Mouse (Mus musculus) hindbrain, embryonic 15.5 days (tissue): ENCODE results near the gene Jdp2. TPM values are rescaled to one million over a fixed set of nuclear protein-coding genes. Genes with fewer than 3 reads are reported as not detected.
"Not testable (repeated sequence)": the region's sequence is repeated elsewhere in the genome, so short reads cannot be mapped to it uniquely, and the experiment has no call there.

ENCODE experiments used
- ATAC-seq: fragments of 200-750 bp; cut with Nextera tagmentation; 2 replicates; pipeline ENCODE4 v1.8.0; 2017; ENCODE audit warnings: low read depth, moderate number of reproducible peaks, moderate TSS enrichment; ENCODE audit not compliant: low FRiP score
- H3K27ac ChIP-seq: fragments of 300-500 bp; sonication (generic); replicated peaks from 2 replicates; pipeline ENCODE4 v1.5.1; 2015; ENCODE audit warnings: mild to moderate bottlenecking, inconsistent platforms
- H3K27me3 ChIP-seq: fragments of 300-500 bp; sonication (generic); 2 replicates; pipeline ENCODE4 v1.6.1; 2015; ENCODE audit warnings: control low read depth, inconsistent platforms
- H3K36me3 ChIP-seq: fragments of 300-500 bp; sonication (generic); 2 replicates; pipeline ENCODE4 v1.6.1; 2015; ENCODE audit warnings: control low read depth, inconsistent platforms
- H3K4me1 ChIP-seq: fragments of 300-500 bp; sonication (generic); replicated peaks from 2 replicates; pipeline ENCODE4 v1.6.1; 2015; ENCODE audit warnings: control low read depth, inconsistent platforms
- H3K4me2 ChIP-seq: fragments of 300-500 bp; sonication (generic); 2 replicates; pipeline ENCODE4 v1.6.1; 2015; ENCODE audit warnings: moderate library complexity, mild to moderate bottlenecking, inconsistent platforms
- H3K4me3 ChIP-seq: fragments of 300-500 bp; sonication (generic); 2 replicates; pipeline ENCODE4 v1.5.1; 2015; ENCODE audit warnings: mild to moderate bottlenecking, inconsistent platforms
- H3K9ac ChIP-seq: fragments of 300-500 bp; sonication (generic); 2 replicates; pipeline ENCODE4 v1.6.1; 2015; ENCODE audit warnings: inconsistent platforms
- H3K9me3 ChIP-seq: fragments of 300-500 bp; sonication (generic); 2 replicates; pipeline ENCODE4 v1.6.1; 2016; ENCODE audit warnings: control low read depth, inconsistent platforms
- WGBS: fragments of 180-500 bp; shearing (Covaris S2); methylation state at CpG from one replicate; pipeline ENCODE4 v1.1.7; 2015; 5-methylcytosine and 5-hydroxymethylcytosine counted together
- polyA plus RNA-seq: library from polyadenylated mRNA; unstranded; fragments of >200 nt; fragmentation: Nextera tagmentation; extraction: Ambion mirVana; gene quantifications from 2 replicates; pipeline ENCODE4 v1.2.1, GENCODE M21; 2015

The Jdp2 gene
- polyA plus RNA-seq, 1 experiment from 2014 or later, result 0.54 TPM

DNA sequence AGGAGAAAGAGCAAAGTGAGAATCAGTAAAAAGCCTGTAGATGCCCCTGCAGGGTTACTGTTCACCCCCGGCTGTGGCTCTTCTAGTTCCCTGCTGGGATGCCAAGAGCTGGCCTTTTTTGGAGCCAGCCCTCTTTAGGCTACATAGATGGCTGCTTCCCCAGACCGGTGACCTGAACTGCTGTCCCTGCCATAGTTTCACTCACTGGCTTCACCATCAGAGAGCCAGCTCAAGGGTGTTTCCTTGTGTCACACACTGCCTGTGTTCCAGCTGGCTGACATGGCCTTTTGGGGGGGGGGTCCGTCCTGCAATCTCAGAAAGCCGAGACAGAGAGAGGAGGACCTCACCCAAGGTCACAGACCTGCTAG is 42.7 kb downstream of the Jdp2 start:
- 0 out of 2 replicates have a peak, but pooled peaks cover 3% of the 10 kb centered on the region for H3K36me3 ChIP-seq
- no peaks in the 10 kb centered on the region for H3K9me3 ChIP-seq
- H3K4me3 ChIP-seq, result no peak overlapping the region
- H3K9ac ChIP-seq, result no peak overlapping the region
- H3K27me3 ChIP-seq, result no peaks in the 10 kb centered on the region
- WGBS, result 54% methylated on average over 4 of the region's 4 CpGs
- no peak overlapping the region for H3K4me2 ChIP-seq
- ATAC-seq, result 0 out of 2 replicates have a peak, but pooled peaks have one; percentile 7
- H3K4me1 ChIP-seq, result peaks cover 17% of the 10 kb centered on the region
- H3K27ac ChIP-seq, result 0 out of 2 replicates have a peak overlapping the region, but pooled peaks have one; percentile 1

- ATAC-seq, result no peak
- Histone ChIP-seq H3K9ac (no peak overlapping the region), H3K27me3 (no peaks in the 10 kb centered on the region), H3K9me3 (no peaks in the 10 kb centered on the region), H3K27ac (no peak overlapping the region), H3K4me2 (no peak overlapping the region), H3K36me3 (0 out of 2 replicates have a peak, but pooled peaks cover 3% of the 10 kb centered on the region), H3K4me3 (no peak overlapping the region), H3K4me1 (peaks cover 13% of the 10 kb centered on the region)
- WGBS, result 80% methylated on average over 5 of the region's 5 CpGs
Observed at GRCm38 (mm10) chr12:85643735-85644134, 44.9 kb downstream of the Jdp2 start.

DNA sequence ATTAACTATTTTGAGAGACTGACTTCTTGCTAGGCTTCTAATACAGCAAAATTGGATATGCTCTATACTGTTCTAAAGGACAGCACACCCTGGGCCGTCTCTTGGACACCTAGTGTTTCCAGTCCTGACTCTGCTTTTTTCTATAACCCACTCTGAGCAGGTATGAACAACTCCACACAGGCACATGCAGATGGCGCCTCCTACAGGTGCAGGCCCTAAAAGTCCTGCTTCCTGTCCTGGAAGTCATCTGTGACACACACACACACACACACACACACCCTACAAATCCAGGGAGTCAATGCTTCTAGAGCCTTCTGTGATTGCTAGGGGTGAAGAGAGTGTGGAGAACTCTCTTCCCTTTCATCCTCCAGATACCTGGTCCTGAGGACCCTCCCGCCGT is 46.8 kb downstream of the Jdp2 start:
- peaks cover 7% of the 10 kb centered on the region; the same call in 1 of the 2 replicates for H3K4me1 ChIP-seq
- no peak overlapping the region for H3K4me3 ChIP-seq
- no peaks in the 10 kb centered on the region for H3K9me3 ChIP-seq
- 0 out of 2 replicates have a peak, but pooled peaks cover under 1% of the 10 kb centered on the region for H3K36me3 ChIP-seq
- H3K4me2 ChIP-seq, result no peak overlapping the region
- no peak overlapping the region for H3K9ac ChIP-seq
- no peaks in the 10 kb centered on the region for H3K27me3 ChIP-seq
- H3K27ac ChIP-seq, result no peak overlapping the region
- WGBS, result 91% methylated on average over 4 of the region's 4 CpGs
- ATAC-seq, result no peak

DNA sequence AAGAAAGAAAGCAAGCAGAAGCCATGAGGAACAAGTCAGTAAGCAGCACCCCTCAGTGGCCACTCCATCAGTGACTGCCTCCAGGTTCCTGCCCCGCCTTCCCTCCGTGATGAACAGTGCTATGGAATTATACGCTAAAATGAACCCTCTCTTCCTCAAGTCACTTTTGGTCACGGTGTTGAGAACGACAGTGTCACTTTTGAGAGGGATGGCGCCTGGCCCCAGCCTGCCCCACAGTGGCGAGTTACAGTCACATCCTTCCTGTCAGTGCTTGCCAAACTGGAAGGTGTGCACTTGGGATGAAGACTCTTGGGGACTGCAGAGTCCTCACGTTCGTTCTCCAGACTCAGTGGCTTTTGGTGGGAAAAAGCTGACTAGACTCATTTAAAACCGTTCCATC is 48.5 kb downstream of the Jdp2 start:
- no peak for ATAC-seq
- Histone ChIP-seq H3K27ac (no peak overlapping the region), H3K4me2 (no peak overlapping the region), H3K4me1 (no peaks in the 10 kb centered on the region), H3K9ac (no peak overlapping the region), H3K36me3 (no peaks in the 10 kb centered on the region), H3K27me3 (no peaks in the 10 kb centered on the region), H3K4me3 (no peak overlapping the region), H3K9me3 (no peaks in the 10 kb centered on the region)
- WGBS, result 42% methylated on average over 10 of the region's 10 CpGs

- ATAC-seq, result no peak
- WGBS, result 77% methylated on average over 1 of the region's 1 CpGs
Observed at GRCm38 (mm10) chr12:85647955-85648354, 49.1 kb downstream of the Jdp2 start.

GRCm38 (mm10) chr12:85659319-85659718 is 60.5 kb downstream of the Jdp2 start:
- H3K9me3 ChIP-seq, result no peaks in the 10 kb centered on the region
- H3K36me3 ChIP-seq, result no peaks in the 10 kb centered on the region
- H3K4me3 ChIP-seq, result no peak overlapping the region
- ATAC-seq, result peak; percentile 61; the same call in 1 of the 2 replicates
- no peak overlapping the region for H3K27ac ChIP-seq
- no peak overlapping the region for H3K4me2 ChIP-seq
- no peak overlapping the region for H3K9ac ChIP-seq
- peaks cover 6% of the 10 kb centered on the region; the same call in 1 of the 2 replicates for H3K4me1 ChIP-seq
- H3K27me3 ChIP-seq, result no peaks in the 10 kb centered on the region
- 31% methylated on average over 2 of the region's 2 CpGs for WGBS

More at GRCm38 (mm10) chr12:85647955-85648354, 49.1 kb downstream of the Jdp2 start:
- Histone ChIP-seq H3K4me2 (no peak overlapping the region), H3K27ac (no peak overlapping the region), H3K9me3 (no peaks in the 10 kb centered on the region), H3K9ac (no peak overlapping the region), H3K4me1 (no peaks in the 10 kb centered on the region), H3K4me3 (no peak overlapping the region), H3K27me3 (no peaks in the 10 kb centered on the region), H3K36me3 (no peaks in the 10 kb centered on the region)

GRCm38 (mm10) chr12:85660855-85661254 is 62.0 kb downstream of the Jdp2 start:
- Histone ChIP-seq H3K4me2 (no peak overlapping the region), H3K4me1 (peaks cover 6% of the 10 kb centered on the region; the same call in 1 of the 2 replicates), H3K27me3 (no peaks in the 10 kb centered on the region), H3K4me3 (no peak overlapping the region), H3K9me3 (no peaks in the 10 kb centered on the region), H3K36me3 (no peaks in the 10 kb centered on the region), H3K9ac (no peak overlapping the region), H3K27ac (no peak overlapping the region)
- WGBS, result 96% methylated on average over 12 of the region's 12 CpGs
- ATAC-seq, result no peak

GRCm38 (mm10) chr12:85662232-85662631 is 63.4 kb downstream of the Jdp2 start:
- H3K4me2 ChIP-seq, H3K9ac ChIP-seq, H3K4me3 ChIP-seq, H3K27ac ChIP-seq, H3K27me3 ChIP-seq, H3K9me3 ChIP-seq, H3K4me1 ChIP-seq, ATAC-seq, H3K36me3 ChIP-seq: not testable (repeated sequence)
- WGBS, result 89% methylated on average over 8 of the region's 8 CpGs

- Histone ChIP-seq H3K4me1 (peaks cover 6% of the 10 kb centered on the region; the same call in 1 of the 2 replicates), H3K27me3 (no peaks in the 10 kb centered on the region), H3K4me2 (no peak overlapping the region), H3K9me3 (no peaks in the 10 kb centered on the region), H3K4me3 (no peak overlapping the region), H3K9ac (no peak overlapping the region), H3K27ac (no peak overlapping the region), H3K36me3 (no peaks in the 10 kb centered on the region)
- 10% methylated on average over 9 of the region's 9 CpGs for WGBS
- peak; percentile 79 for ATAC-seq
Observed at GRCm38 (mm10) chr12:85662896-85663295, 64.1 kb downstream of the Jdp2 start.

GRCm38 (mm10) chr12:85666112-85666511 is 67.3 kb downstream of the Jdp2 start:
- H3K4me3 ChIP-seq, result no peak overlapping the region
- WGBS, result 87% methylated on average over 8 of the region's 8 CpGs
- no peaks in the 10 kb centered on the region for H3K9me3 ChIP-seq
- H3K4me2 ChIP-seq, result no peak overlapping the region
- 0 out of 2 replicates have a peak, but pooled peaks cover 6% of the 10 kb centered on the region for H3K4me1 ChIP-seq
- ATAC-seq, result no peak
- H3K36me3 ChIP-seq, result no peaks in the 10 kb centered on the region
- no peak overlapping the region for H3K27ac ChIP-seq
- H3K27me3 ChIP-seq, result no peaks in the 10 kb centered on the region
- H3K9ac ChIP-seq, result no peak overlapping the region

GRCm38 (mm10) chr12:85667071-85667470 is 68.2 kb downstream of the Jdp2 start:
- H3K4me1 ChIP-seq, result 0 out of 2 replicates have a peak, but pooled peaks cover 6% of the 10 kb centered on the region
- no peaks in the 10 kb centered on the region for H3K36me3 ChIP-seq
- H3K4me3 ChIP-seq, result no peak overlapping the region
- ATAC-seq, result no peak
- H3K4me2 ChIP-seq, result no peak overlapping the region
- 89% methylated on average over 7 of the region's 7 CpGs for WGBS
- H3K27me3 ChIP-seq, result no peaks in the 10 kb centered on the region
- H3K9ac ChIP-seq, result no peak overlapping the region
- H3K27ac ChIP-seq, result no peak overlapping the region
- H3K9me3 ChIP-seq, result no peaks in the 10 kb centered on the region

- no peaks in the 10 kb centered on the region for H3K9me3 ChIP-seq
- no peak for ATAC-seq
- no peaks in the 10 kb centered on the region for H3K27me3 ChIP-seq
- no peak overlapping the region for H3K27ac ChIP-seq
- H3K36me3 ChIP-seq, result no peaks in the 10 kb centered on the region
- H3K4me1 ChIP-seq, result 0 out of 2 replicates have a peak, but pooled peaks cover 4% of the 10 kb centered on the region
- 57% methylated on average over 3 of the region's 3 CpGs for WGBS
- no peak overlapping the region for H3K9ac ChIP-seq
- no peak overlapping the region for H3K4me2 ChIP-seq
- no peak overlapping the region for H3K4me3 ChIP-seq
Observed at GRCm38 (mm10) chr12:85668696-85669095, 69.9 kb downstream of the Jdp2 start.

GRCm38 (mm10) chr12:85670080-85670479 is 71.3 kb downstream of the Jdp2 start:
- 73% methylated on average over 3 of the region's 3 CpGs for WGBS
- H3K4me1 ChIP-seq, result 0 out of 2 replicates have a peak, but pooled peaks cover 4% of the 10 kb centered on the region
- H3K4me2 ChIP-seq, result no peak overlapping the region
- no peaks in the 10 kb centered on the region for H3K27me3 ChIP-seq
- no peak overlapping the region for H3K9ac ChIP-seq
- H3K36me3 ChIP-seq, result no peaks in the 10 kb centered on the region
- no peaks in the 10 kb centered on the region for H3K9me3 ChIP-seq
- no peak for ATAC-seq
- no peak overlapping the region for H3K4me3 ChIP-seq
- no peak overlapping the region for H3K27ac ChIP-seq
